Mouse (Mus musculus) C2C12 (cell line): ENCODE results near the gene Ccdc34. TPM values are rescaled to one million over a fixed set of nuclear protein-coding genes. Genes with fewer than 3 reads are reported as not detected.
A peak's percentile ranks its signal among the peaks of the same experiment; 100 is the strongest.

Source experiments
- H3K27me3 ChIP-seq: one replicate; pipeline ENCODE4 v1.6.1; 2011; ENCODE audit not compliant: control insufficient read depth, insufficient read depth, insufficient read length
- H3K36me3 ChIP-seq: one replicate; pipeline ENCODE4 v1.6.1; 2011; ENCODE audit not compliant: control insufficient read depth, insufficient read depth
- H3K4me3 ChIP-seq: one replicate; pipeline ENCODE4 v1.5.1; 2011; ENCODE audit warnings: mild to moderate bottlenecking, control low read depth; ENCODE audit not compliant: poor library complexity, insufficient read depth, severe bottlenecking
- H3K79me2 ChIP-seq: one replicate; pipeline ENCODE4 v1.6.1; 2011; ENCODE audit not compliant: control insufficient read depth, insufficient read depth
- H3K79me3 ChIP-seq: one replicate; pipeline ENCODE4 v1.6.1; 2011; ENCODE audit warnings: low read depth, control low read depth
- H3ac ChIP-seq: one replicate; pipeline ENCODE3; 2011; ENCODE audit warnings: low read depth; ENCODE audit not compliant: control insufficient read depth, insufficient read length
- CEBPB ChIP-seq: IDR thresholded peaks from one replicate; pipeline ENCODE4 v1.6.1; 2011; ENCODE audit warnings: low read depth, mild to moderate bottlenecking, control low read depth, moderate library complexity
- CTCF ChIP-seq: IDR thresholded peaks from one replicate; pipeline ENCODE4 v1.5.1; 2011; ENCODE audit not compliant: control insufficient read depth, insufficient read depth, insufficient read length
- FOSL1 ChIP-seq: IDR thresholded peaks from one replicate; pipeline ENCODE4 v1.8.0; 2011; ENCODE audit warnings: mild to moderate bottlenecking, low read length; ENCODE audit not compliant: poor library complexity, insufficient read depth, severe bottlenecking
- MAX ChIP-seq: IDR thresholded peaks from one replicate; pipeline ENCODE4 v1.6.1; 2011; ENCODE audit warnings: mild to moderate bottlenecking, control low read depth
- MYOD1 ChIP-seq: IDR thresholded peaks from one replicate; pipeline ENCODE4 v1.6.1; 2011; ENCODE audit warnings: low read depth; ENCODE audit not compliant: control insufficient read depth, insufficient read length
- MYOG ChIP-seq: IDR thresholded peaks from one replicate; pipeline ENCODE4 v1.6.1; 2011; ENCODE audit not compliant: control insufficient read depth, insufficient read length; ENCODE audit errors: extremely low read depth
- USF1 ChIP-seq: IDR thresholded peaks from one replicate; pipeline ENCODE4 v1.6.1; 2011; ENCODE audit warnings: low read depth, mild to moderate bottlenecking, control low read depth, moderate library complexity
- polyA plus RNA-seq: library from polyadenylated mRNA; unstranded; fragments of >200 nt; fragmentation: generic; extraction: Trizol; gene quantifications from one replicate; pipeline ENCODE4 v1.2.1, GENCODE M21; 2012; ENCODE audit warnings: missing spikeins

The Ccdc34 gene
- polyA plus RNA-seq, 1 experiment, result 18.5 TPM

DNA sequence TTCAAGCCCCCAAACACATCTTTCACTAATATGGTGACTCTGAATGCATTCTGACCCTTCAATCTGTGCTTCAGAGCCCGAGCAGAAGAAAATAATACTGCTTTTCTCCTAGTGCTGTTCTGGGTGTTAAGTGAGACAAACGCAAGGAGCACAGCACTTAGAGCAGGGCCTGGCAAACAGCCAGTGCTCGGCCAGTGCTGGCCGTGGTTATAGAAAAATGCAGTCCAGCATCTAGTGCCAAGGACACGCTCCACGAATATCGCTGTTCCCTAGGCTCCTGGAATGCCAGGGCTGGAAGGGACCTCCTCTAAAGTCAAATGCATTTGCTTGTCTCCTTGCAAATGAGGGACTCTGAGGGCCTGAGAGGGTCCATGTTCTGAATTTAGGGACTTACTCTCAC, 160.3 kb downstream of the Ccdc34 start:
- H3K36me3 ChIP-seq, result no peaks in the 10 kb centered on the region
- no peaks in the 10 kb centered on the region for H3K79me3 ChIP-seq
- TF ChIP-seq CTCF, result no peak
- TF ChIP-seq MAX, result no peak
- TF ChIP-seq USF1, result no peak
- no peak for TF ChIP-seq MYOD1
- no peak for TF ChIP-seq FOSL1
- no peak for TF ChIP-seq MYOG
- no peak overlapping the region for H3ac ChIP-seq
- no peaks in the 10 kb centered on the region for H3K27me3 ChIP-seq
- no peak overlapping the region for H3K4me3 ChIP-seq
- no peaks in the 10 kb centered on the region for H3K79me2 ChIP-seq

DNA sequence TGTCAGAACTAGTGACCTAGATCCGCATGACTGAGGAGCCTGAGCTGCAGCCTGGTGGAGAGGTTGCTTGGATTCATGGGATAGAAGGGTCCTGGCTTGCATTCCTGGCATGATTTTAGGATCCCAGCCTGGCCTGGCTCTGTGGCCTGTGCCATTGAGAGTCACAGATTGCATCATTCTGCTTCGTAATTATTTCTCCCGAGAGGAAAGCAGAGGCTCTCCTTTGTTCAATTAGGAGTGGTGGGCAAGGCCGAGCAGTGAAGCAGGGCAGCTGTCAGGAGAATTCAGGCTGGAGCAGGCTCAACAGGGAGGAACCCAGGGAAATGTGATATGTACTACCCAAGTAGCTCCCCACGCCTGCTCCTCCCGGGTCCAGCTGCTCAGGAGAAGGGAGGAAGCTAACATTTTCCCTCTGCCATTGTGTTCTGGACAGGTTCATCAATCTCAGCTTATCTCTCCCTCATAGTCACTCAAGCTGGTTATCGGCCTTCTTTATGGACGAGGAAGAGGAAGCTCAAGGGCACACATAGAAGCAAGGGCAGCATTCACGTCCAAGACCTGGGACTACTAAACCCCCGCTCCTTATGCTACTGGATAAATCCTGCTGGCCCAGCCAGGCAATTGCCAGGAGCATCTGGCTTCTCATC, 162.2 kb downstream of the Ccdc34 start:
- Histone ChIP-seq H3K79me3 (no peaks in the 10 kb centered on the region), H3K79me2 (no peaks in the 10 kb centered on the region), H3ac (peak overlapping the region; percentile 41), H3K4me3 (no peak overlapping the region), H3K36me3 (no peaks in the 10 kb centered on the region), H3K27me3 (no peaks in the 10 kb centered on the region)
- no peak for TF ChIP-seq USF1
- TF ChIP-seq MYOG, result no peak
- TF ChIP-seq CEBPB, result peak; percentile 82
- peak; percentile 66 for TF ChIP-seq MYOD1

DNA sequence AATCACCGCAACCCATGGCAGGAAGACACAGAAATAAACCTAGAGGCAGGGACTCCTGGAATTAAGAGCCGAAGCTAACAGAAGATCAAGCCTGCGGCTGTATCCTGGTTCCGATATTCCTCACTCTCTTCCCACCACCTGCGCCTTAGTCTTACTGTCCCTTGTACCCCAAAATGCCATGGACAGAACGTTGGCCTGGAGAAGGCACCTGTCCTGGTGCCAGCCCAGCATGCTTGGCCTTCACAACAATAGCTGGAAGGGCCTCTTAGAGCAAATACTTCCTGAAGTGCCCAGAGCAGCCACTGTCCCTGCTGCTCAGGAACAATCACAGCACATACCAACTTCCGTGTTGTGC, 162.7 kb downstream of the Ccdc34 start:
- H3K36me3 ChIP-seq, result no peaks in the 10 kb centered on the region
- no peaks in the 10 kb centered on the region for H3K79me2 ChIP-seq
- TF ChIP-seq CTCF (no peak), MYOD1 (no peak), MAX (no peak), USF1 (no peak), CEBPB (no peak), FOSL1 (no peak), MYOG (no peak)
- no peak overlapping the region for H3K4me3 ChIP-seq
- H3K79me3 ChIP-seq, result no peaks in the 10 kb centered on the region
- no peak overlapping the region for H3ac ChIP-seq
- H3K27me3 ChIP-seq, result no peaks in the 10 kb centered on the region

DNA sequence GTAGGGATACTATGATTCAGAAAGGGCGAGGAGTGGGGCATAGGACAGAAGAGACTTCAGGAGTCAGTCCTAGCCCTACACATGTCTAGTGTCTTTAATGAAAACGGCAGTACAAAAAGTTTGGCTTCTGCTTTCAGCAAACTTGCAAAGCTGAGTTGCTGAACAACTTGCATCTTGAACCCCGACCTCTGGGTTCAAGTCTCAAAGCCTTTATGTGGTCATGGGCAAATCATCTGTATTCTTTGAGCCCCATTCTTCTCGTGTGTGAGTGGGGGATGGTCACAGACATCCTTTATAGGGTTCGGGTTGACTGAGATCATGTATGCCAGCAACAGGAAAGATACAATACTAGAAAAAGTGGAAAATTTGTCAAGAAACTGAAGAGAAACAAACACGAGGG, 164.0 kb downstream of the Ccdc34 start:
- Histone ChIP-seq H3K27me3 (no peaks in the 10 kb centered on the region), H3K4me3 (no peak overlapping the region), H3K36me3 (no peaks in the 10 kb centered on the region), H3ac (no peak overlapping the region), H3K79me3 (no peaks in the 10 kb centered on the region), H3K79me2 (no peaks in the 10 kb centered on the region)
- TF ChIP-seq MAX, result no peak
- no peak for TF ChIP-seq USF1
- TF ChIP-seq CEBPB, result no peak
- no peak for TF ChIP-seq MYOD1

GRCm38 (mm10) chr2:110182248-110182647, 164.6 kb downstream of the Ccdc34 start:
- H3K79me3 ChIP-seq, result no peaks in the 10 kb centered on the region
- no peak overlapping the region for H3K4me3 ChIP-seq
- no peaks in the 10 kb centered on the region for H3K27me3 ChIP-seq
- H3K36me3 ChIP-seq, result no peaks in the 10 kb centered on the region
- no peak overlapping the region for H3ac ChIP-seq
- H3K79me2 ChIP-seq, result no peaks in the 10 kb centered on the region
- TF ChIP-seq MYOD1 (no peak), CTCF (no peak), USF1 (no peak), MAX (no peak), CEBPB (no peak), FOSL1 (no peak), MYOG (no peak)

DNA sequence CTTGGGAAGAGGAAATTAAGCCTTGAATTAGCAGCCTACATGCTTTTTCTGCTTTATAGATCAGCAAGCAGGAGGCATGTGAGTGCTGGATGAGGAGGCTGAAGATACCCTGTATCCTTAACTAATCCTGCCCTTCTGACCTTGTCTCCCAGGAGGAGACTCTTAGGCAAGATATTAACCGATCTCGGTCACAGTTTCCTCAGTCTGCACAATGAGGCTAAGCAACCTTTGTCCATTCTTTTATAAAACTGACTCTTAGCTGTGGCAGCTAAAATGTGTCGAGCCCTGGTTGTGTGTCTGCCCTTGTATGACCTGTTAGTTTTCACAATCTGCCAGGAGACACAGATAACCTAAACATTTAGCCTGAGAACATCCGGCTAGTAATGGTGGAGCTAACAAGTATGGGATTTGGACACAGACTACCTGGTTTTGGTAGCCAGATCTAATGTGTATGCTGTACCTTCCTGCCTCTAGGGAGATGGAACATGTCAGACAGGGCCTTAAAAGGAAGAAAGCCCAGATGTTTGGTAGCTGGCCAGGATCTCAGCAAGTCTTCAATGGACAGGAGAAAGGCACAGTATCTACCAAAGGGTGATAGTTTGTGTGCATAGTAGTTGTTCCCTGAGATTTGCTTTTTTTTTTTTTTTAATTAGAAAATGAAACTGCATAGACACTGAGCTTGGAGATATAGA, 165.3 kb downstream of the Ccdc34 start:
- Histone ChIP-seq H3K36me3 (no peaks in the 10 kb centered on the region), H3K27me3 (no peaks in the 10 kb centered on the region), H3K79me3 (no peaks in the 10 kb centered on the region), H3K4me3 (no peak overlapping the region), H3K79me2 (no peaks in the 10 kb centered on the region), H3ac (no peak overlapping the region)
- TF ChIP-seq CEBPB (no peak), MAX (no peak), USF1 (no peak), CTCF (no peak), MYOG (no peak), FOSL1 (no peak), MYOD1 (no peak)
